Mouse (Mus musculus) kidney, adult 18-20 months (tissue): ENCODE results near the gene Alas2.
A peak's percentile ranks its signal among the peaks of the same experiment; 100 is the strongest.

ENCODE experiments used
- DNase-seq: peaks from one replicate; pipeline ENCODE4 v3.0.0; 2021

The Alas2 gene

GRCm38 (mm10) chrX:150547239-150547638, at the start of gene Alas2:
Gene Alas2, plus strand, starts transcription at chrX:150547375.
- no peak for DNase-seq

DNA sequence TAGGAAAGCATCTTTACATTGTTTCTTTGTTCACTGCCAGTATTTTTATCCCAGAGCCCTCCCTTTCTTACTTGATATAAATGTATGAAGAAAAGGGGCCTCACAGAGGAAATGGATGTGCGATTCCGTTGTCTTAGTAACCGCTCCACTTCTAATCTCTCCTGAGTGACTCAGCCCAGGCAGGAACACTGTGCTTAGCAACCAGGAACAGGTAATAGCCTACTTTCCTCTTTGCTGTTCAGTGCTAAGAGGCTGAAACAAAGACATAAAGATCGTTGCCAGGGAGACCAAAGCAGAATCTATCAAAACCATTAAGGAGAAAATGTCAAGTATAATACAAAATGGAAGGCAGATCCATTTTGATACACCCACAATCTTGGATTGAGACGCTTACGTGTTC, 38.5 kb upstream of the Alas2 start:
- DNase-seq: no peak

GRCm38 (mm10) chrX:150510631-150511030, 36.5 kb upstream of the Alas2 start:
- no peak for DNase-seq

DNA sequence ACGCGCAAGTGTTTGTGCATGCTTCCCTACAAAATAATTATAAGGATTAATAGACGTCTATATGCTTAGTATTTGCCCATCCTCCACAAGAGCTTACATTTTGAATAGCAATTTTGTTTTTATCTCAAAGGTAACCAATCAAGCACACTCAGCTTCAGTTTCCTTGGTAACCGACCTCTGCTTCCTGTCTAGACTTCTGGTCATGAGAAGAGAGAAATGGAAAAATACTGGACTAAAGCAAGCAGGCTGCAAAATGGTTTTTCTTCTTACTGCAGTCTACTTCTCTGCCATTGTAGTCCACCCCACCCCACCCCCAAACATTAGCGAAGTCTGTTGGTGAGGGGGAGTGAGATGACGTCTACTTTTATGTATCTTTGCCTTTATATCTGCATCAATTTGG, 35.9 kb upstream of the Alas2 start:
- DNase-seq: no peak

- no peak for DNase-seq
These were observed 33.0 kb upstream of the Alas2 start for GRCm38 (mm10) chrX:150514127-150514526.

DNA sequence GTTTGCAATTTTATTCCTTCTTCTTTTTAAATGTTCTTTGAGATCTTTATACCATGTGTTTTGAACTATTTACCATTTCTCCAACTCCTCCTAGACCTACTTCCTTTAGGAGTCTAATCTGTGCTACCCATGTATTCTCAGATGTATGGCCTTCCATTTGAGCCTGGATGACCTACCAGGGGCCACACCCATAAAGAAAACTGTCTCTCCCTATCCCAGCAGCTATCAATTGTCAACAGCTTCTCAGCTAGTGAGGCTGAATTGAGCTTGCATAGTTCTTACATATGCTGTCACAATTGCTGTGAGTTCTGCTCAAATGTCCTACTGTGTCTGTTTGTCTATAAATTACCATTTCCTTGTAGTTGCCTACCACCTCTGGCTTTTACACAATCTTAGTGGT, 31.2 kb upstream of the Alas2 start:
- DNase-seq: no peak

GRCm38 (mm10) chrX:150516477-150516876, 30.7 kb upstream of the Alas2 start:
- DNase-seq: no peak

GRCm38 (mm10) chrX:150540111-150540510, 7.1 kb upstream of the Alas2 start:
- no peak for DNase-seq

DNA sequence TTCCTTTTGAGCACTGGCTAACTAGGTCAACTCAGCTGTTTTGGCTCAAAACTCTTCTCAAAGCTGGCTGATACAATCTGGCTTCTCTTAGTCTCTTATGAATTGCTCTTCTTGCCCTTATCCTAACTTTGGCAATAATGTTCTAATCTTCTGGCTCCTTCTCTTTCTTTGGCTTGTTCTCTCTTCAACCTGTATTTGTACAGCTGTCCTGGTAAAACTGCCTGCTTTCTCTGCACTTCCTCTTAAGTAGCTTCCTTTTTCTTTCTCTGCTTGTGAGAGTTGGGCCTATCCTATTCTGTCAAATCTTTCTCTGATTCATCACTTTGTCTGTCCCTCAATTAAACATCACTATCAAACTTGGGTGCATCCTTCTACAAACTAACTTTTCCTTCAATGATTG, 5.5 kb upstream of the Alas2 start:
- no peak for DNase-seq

GRCm38 (mm10) chrX:150549639-150550038, 2.5 kb downstream of the Alas2 start:
- DNase-seq: no peak

- DNase-seq: no peak
These were observed 4.8 kb downstream of the Alas2 start for GRCm38 (mm10) chrX:150551986-150552385.

DNA sequence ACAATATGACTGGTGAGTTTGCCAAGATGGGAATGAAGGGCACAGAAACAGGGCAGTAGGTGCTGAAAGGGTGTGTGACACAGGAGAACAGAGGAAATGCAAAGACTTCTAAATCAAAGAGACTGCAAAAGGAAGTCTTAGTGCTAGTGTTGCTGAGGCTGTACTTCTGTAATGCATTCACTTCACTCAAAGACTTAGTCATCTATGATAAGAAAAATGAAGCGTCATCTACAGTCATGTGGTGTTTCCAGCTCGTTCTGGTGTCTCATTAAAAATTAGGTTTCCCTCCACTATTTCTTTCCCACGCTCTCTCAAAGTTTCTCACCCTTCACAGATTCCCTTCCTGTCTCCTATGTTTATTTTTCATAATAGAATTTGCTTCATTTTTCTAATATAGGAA, 6.9 kb downstream of the Alas2 start:
- DNase-seq: no peak

DNA sequence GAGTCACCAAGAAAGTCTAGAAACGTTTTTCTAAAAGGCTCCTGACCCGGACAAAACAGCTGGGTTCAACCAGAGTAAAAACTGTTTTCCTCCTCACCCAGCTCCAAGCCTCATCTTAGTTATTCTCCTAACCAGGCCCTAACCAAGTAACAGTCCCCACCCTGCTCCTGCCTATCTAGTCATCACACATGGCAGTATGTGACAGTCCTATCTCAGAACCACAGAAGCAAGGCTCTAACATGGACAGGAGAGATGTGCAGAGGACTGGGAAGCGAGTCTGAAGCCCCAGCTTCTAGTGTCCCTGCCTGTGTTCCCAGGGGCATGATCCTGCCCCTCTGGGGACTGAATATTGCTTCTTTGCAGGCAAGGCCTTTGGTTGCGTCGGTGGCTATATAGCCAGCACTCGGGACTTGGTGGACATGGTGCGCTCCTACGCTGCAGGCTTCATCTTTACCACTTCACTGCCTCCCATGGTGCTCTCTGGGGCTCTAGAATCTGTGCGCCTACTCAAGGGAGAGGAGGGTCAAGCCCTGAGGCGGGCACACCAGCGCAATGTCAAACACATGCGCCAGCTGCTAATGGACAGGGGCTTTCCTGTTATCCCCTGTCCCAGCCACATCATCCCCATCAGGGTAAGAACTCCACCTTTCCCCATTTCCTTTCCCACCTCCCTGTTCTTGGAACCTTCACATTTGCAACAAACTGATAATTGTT, 17.6 kb downstream of the Alas2 start:
- no peak for DNase-seq

GRCm38 (mm10) chrX:150581921-150582320, 34.7 kb downstream of the Alas2 start:
- DNase-seq: no peak

- peak; percentile 55 for DNase-seq
These were observed 37.9 kb downstream of the Alas2 start for GRCm38 (mm10) chrX:150585116-150585515.

- DNase-seq: peak; percentile 82
These were observed 41.0 kb downstream of the Alas2 start, which contains the start of gene Pfkfb1 for GRCm38 (mm10) chrX:150588023-150588764. Gene Pfkfb1, plus strand, starts transcription at chrX:150588229.

DNA sequence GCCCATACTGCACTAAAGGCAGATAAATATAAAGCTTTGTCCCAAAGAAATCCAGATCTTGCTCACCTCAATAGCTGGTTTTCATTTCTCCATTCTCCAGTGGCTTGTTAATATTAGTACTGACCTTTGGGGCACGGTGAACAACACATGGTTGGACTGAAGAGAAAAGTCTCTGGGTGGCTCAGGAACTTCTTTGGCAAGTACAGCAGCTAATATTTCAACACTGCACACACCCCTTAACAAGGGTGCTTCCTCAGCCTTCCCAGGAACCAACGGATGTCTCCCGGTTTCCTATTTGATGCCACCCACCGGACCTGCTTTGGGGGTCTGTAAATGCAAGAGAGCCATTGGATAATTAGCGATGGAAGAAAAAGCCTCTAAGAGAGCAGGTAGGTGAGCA, 42.5 kb downstream of the Alas2 start, which contains the start of gene Apex2:
Gene Apex2, minus strand, starts transcription at position 173 of the 400 bp plus-strand sequence.
- DNase-seq: no peak

- DNase-seq: no peak
These were observed 46.3 kb downstream of the Alas2 start for GRCm38 (mm10) chrX:150593266-150594035.

DNA sequence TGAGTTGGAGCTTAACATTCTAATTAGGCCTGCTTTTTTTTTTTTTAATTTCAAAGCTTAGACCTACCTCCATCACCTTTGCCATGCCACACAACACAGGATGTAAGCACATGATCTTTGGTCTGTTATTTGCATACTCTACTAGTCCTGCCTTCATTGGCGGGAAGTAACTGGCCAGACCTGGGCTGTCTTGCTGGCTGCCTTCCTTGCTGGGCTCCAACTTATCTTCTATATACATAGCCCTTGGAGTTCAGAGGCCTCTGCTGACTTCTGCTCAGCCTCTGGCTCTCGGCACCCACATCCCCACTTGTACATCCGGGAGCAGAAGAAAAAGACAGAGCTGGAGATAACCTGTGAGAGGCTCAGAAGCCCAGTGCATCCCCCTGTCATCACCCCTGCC, 47.0 kb downstream of the Alas2 start:
- no peak for DNase-seq

DNA sequence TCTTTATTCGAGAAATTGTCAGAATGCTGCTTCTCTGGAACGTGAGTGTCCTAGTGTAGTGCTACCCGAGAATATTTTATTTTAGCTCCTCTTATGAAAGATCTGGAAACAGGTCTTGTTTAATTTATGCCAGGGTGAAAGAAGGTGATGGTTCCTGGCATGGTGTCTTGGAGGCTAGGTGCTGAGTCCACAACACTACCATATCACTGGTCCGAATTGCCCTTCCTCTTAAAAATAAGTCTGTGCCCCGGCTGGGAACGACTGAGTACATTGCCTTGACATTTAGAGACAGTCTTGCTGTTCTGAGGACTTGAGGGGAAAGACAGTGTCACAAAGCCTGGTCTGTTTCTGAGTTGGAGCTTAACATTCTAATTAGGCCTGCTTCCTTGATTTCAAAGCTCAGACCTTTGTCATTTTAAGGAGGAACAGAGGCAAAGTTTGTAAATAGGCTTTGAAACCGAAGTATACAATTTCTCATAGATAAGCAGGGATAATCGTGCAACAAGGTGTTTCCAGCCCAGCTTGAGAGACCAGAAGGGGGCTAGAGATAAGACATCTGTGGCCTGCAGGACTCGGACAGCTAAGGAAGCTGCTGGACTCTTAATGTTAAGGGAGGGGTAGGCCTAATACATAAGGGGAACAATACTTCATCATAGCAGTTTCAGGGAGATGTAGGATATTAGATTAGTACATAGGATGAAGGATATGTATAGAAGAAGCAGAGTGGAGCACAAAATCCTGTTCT, 48.0 kb downstream of the Alas2 start:
- DNase-seq: no peak

DNA sequence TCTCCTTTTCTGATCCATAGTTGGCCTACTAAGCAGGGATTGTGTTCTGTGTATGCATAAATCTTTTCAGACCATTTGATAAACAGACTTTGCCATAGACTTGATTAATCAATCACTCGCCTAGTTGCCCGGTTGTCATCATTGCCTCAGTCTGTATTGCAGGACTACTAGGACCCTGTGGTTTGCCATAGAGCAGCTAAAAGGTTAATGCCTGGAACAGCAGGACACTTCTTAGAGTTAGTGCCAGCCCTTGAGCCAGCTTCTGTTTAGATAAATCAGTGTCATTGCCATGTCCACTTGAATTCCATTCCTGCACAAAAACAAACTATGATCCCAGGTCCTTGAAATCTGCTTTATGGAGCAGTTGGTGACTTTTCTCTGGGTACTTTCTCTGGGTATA, 51.7 kb downstream of the Alas2 start:
- DNase-seq: no peak
